Mouse (Mus musculus) urinary bladder, postnatal 10 days (tissue): ENCODE data around the gene Ccdc34.
A peak's percentile ranks its signal among the peaks of the same experiment; 100 is the strongest.

Experiments used
- DNase-seq: peaks from one replicate; pipeline ENCODE4 v3.0.0; 2022; ENCODE audit warnings: low spot score

Ccdc34 gene

GRCm38 (mm10) chr2:110180316-110180670 lies 162.7 kb downstream of the Ccdc34 start:
- DNase-seq = no peak

- DNase-seq = no peak
Measured at GRCm38 (mm10) chr2:110181666-110182065, 164.0 kb downstream of the Ccdc34 start.

- no peak for DNase-seq
Measured at GRCm38 (mm10) chr2:110182248-110182647, 164.6 kb downstream of the Ccdc34 start.

GRCm38 (mm10) chr2:110182795-110183486 lies 165.3 kb downstream of the Ccdc34 start:
- DNase-seq = no peak

- no peak for DNase-seq
Measured at GRCm38 (mm10) chr2:110184071-110184470, 166.5 kb downstream of the Ccdc34 start.

GRCm38 (mm10) chr2:110186427-110186980 lies 168.9 kb downstream of the Ccdc34 start:
- no peak for DNase-seq

GRCm38 (mm10) chr2:110188696-110189397 lies 171.2 kb downstream of the Ccdc34 start:
- no peak for DNase-seq

- DNase-seq = no peak
Measured at GRCm38 (mm10) chr2:110190416-110190815, 172.8 kb downstream of the Ccdc34 start.

- DNase-seq = no peak
Measured at GRCm38 (mm10) chr2:110191186-110191690, 173.6 kb downstream of the Ccdc34 start.

GRCm38 (mm10) chr2:110191965-110192701 lies 174.5 kb downstream of the Ccdc34 start:
- DNase-seq = peak; percentile 70

- no peak for DNase-seq
Measured at GRCm38 (mm10) chr2:110192702-110193312, 175.2 kb downstream of the Ccdc34 start.

GRCm38 (mm10) chr2:110196551-110196950 lies 178.9 kb downstream of the Ccdc34 start:
- no peak for DNase-seq

GRCm38 (mm10) chr2:110199648-110200047 lies 182.0 kb downstream of the Ccdc34 start:
- no peak for DNase-seq

- DNase-seq = no peak
Measured at GRCm38 (mm10) chr2:110201770-110202169, 184.2 kb downstream of the Ccdc34 start.

GRCm38 (mm10) chr2:110202716-110203497 lies 185.3 kb downstream of the Ccdc34 start:
- DNase-seq = no peak

GRCm38 (mm10) chr2:110204169-110204568 lies 186.6 kb downstream of the Ccdc34 start:
- DNase-seq = no peak

GRCm38 (mm10) chr2:110204705-110205318 lies 187.2 kb downstream of the Ccdc34 start:
- DNase-seq = no peak

- no peak for DNase-seq
Measured at GRCm38 (mm10) chr2:110210508-110211496, 193.2 kb downstream of the Ccdc34 start.

- no peak for DNase-seq
Measured at GRCm38 (mm10) chr2:110214278-110214677, 196.7 kb downstream of the Ccdc34 start.
